Mouse (Mus musculus): ENCODE measurements around the gene Dnal1. TPM values are rescaled to one million over a fixed set of nuclear protein-coding genes. Genes with fewer than 3 reads are reported as not detected.

The Dnal1 gene
- total and polyA plus RNA-seq, 3 experiments = 1.3 to 1.7 TPM; not detected in 1

GRCm38 (mm10) chr12:84176126-84176769 is 62.1 kb downstream of the Dnal1 start (continued):
- TF ChIP-seq ELF1 (IDR thresholded peaks at IDR 0.05; ENCODE audit: low read depth, low read length) (no peak), MYC (IDR thresholded peaks at IDR 0.05; ENCODE audit: low read depth, low read length) (peak; percentile 95), ZMIZ1 (IDR thresholded peaks at IDR 0.05; ENCODE audit: low read depth, low read length) (no peak; the same call in 1 of the 2 replicates)

- Histone ChIP-seq H3K27ac (ENCODE audit: control insufficient read depth, low read depth, low read length) (peak overlapping the region; percentile 96), H3K4me1 (ENCODE audit: control insufficient read depth in 1 of 2, insufficient read depth in 2 of 2, low read length in 2 of 2) (peaks cover 49 to 67% of the 10 kb centered on the region in 2 experiments), H3K79me2 (ENCODE audit: control insufficient read depth, insufficient read depth, low read length, poor library complexity) (peaks cover 79% of the 10 kb centered on the region), H3K27me3 (ENCODE audit: control insufficient read depth in 1 of 2, insufficient read depth in 2 of 2, low read length in 2 of 2) (no peaks in the 10 kb centered on the region), H3K4me3 (ENCODE audit: control insufficient read depth in 1 of 2, insufficient read depth in 1 of 2, low read depth in 2 of 2, low read length in 2 of 2) (peak overlapping the region; percentile 21 to 41; a peak in 2 of 4 replicates), H3K36me3 (ENCODE audit: control insufficient read depth in 1 of 2, insufficient read depth in 2 of 2, low read length in 2 of 2) (peaks cover 5 to 67% of the 10 kb centered on the region in 2 experiments; a peak in 3 of 4 replicates), H3K9ac (ENCODE audit: control insufficient read depth, low read depth, low read length, poor library complexity, severe bottlenecking) (peak overlapping the region; percentile 66), H3K9me3 (replicated peaks; ENCODE audit: insufficient read depth, low read length) (no peaks in the 10 kb centered on the region)
- TF ChIP-seq ETS1 (IDR thresholded peaks at IDR 0.05; ENCODE audit: low read depth, low read length) = 0 out of 2 replicates have a peak, but pooled peaks have one; percentile 32
- TF ChIP-seq MEF2A (IDR thresholded peaks at IDR 0.05; ENCODE audit: extremely low read depth, insufficient replicate concordance, low read depth, low read length, poor library complexity, severe bottlenecking) = no peak
- TF ChIP-seq UBTF (IDR thresholded peaks at IDR 0.05; ENCODE audit: borderline replicate concordance, insufficient read depth, low read depth, low read length) = no peak
- no peak for TF ChIP-seq TCF12 (IDR thresholded peaks at IDR 0.05; ENCODE audit: low read depth, low read length)
- TF ChIP-seq MYC (IDR thresholded peaks at IDR 0.05; ENCODE audit: low read depth, low read length) = no peak
- TF ChIP-seq SMC3 (IDR thresholded peaks at IDR 0.05; ENCODE audit: low read depth, low read length) = no peak
- no peak for TF ChIP-seq GABPA (IDR thresholded peaks at IDR 0.05; ENCODE audit: low read depth, low read length)
- TF ChIP-seq HCFC1 (IDR thresholded peaks at IDR 0.05; ENCODE audit: low read depth, low read length) = no peak
- no peak for TF ChIP-seq NELFE (IDR thresholded peaks at IDR 0.05; ENCODE audit: low read depth, low read length)
- TF ChIP-seq CHD1 (IDR thresholded peaks at IDR 0.05; ENCODE audit: low read depth, low read length) = no peak
- peak; percentile 12; the same call in 1 of the 2 replicates for TF ChIP-seq TBP (IDR thresholded peaks at IDR 0.05; ENCODE audit: low read depth, low read length)
- DNase-seq (ENCODE audit: low read depth, low spot score) = peak; percentile 57
Measured at GRCm38 (mm10) chr12:84176886-84177765, 63.0 kb downstream of the Dnal1 start.

- DNase-seq (ENCODE audit: low read depth, low spot score) = no peak
- Histone ChIP-seq H3K9me3 (replicated peaks; ENCODE audit: insufficient read depth, low read length) (no peaks in the 10 kb centered on the region), H3K4me3 (ENCODE audit: control insufficient read depth in 1 of 2, insufficient read depth in 1 of 2, low read depth in 2 of 2, low read length in 2 of 2) (no peak overlapping the region), H3K4me1 (ENCODE audit: control insufficient read depth in 1 of 2, insufficient read depth in 2 of 2, low read length in 2 of 2) (peaks cover 49 to 70% of the 10 kb centered on the region in 2 experiments), H3K27ac (ENCODE audit: control insufficient read depth, low read depth, low read length) (peak overlapping the region; percentile 96), H3K27me3 (ENCODE audit: control insufficient read depth in 1 of 2, insufficient read depth in 2 of 2, low read length in 2 of 2) (no peaks in the 10 kb centered on the region), H3K79me2 (ENCODE audit: control insufficient read depth, insufficient read depth, low read length, poor library complexity) (peaks cover 78% of the 10 kb centered on the region), H3K36me3 (ENCODE audit: control insufficient read depth in 1 of 2, insufficient read depth in 2 of 2, low read length in 2 of 2) (peaks cover 5 to 67% of the 10 kb centered on the region in 2 experiments; a peak in 3 of 4 replicates), H3K9ac (ENCODE audit: control insufficient read depth, low read depth, low read length, poor library complexity, severe bottlenecking) (peak overlapping the region; percentile 5)
- TF ChIP-seq GABPA (IDR thresholded peaks at IDR 0.05; ENCODE audit: low read depth, low read length) (no peak), SIN3A (IDR thresholded peaks at IDR 0.05; ENCODE audit: low read length) (no peak), MEF2A (IDR thresholded peaks at IDR 0.05; ENCODE audit: extremely low read depth, insufficient replicate concordance, low read depth, low read length, poor library complexity, severe bottlenecking) (no peak), ZC3H11A (IDR thresholded peaks at IDR 0.05; ENCODE audit: low read depth, low read length) (no peak), ZKSCAN1 (IDR thresholded peaks at IDR 0.05; ENCODE audit: low read depth, low read length) (no peak), CHD1 (IDR thresholded peaks at IDR 0.05; ENCODE audit: low read depth, low read length) (no peak), ETS1 (IDR thresholded peaks at IDR 0.05; ENCODE audit: low read depth, low read length) (no peak), MYC (IDR thresholded peaks at IDR 0.05; ENCODE audit: low read depth, low read length) (no peak), RAD21 (IDR thresholded peaks at IDR 0.05; ENCODE audit: low read depth, low read length) (no peak), KAT2A (conservative IDR thresholded peaks at IDR 0.05; ENCODE audit: low read depth, low read length) (no peak), USF1 (IDR thresholded peaks at IDR 0.05; ENCODE audit: low read depth, low read length) (no peak), BHLHE40 (IDR thresholded peaks at IDR 0.05; ENCODE audit: borderline replicate concordance, low read depth, low read length) (no peak), MYB (IDR thresholded peaks at IDR 0.05; ENCODE audit: low read depth, low read length) (no peak), ZNF384 (IDR thresholded peaks at IDR 0.05; ENCODE audit: low read depth, low read length) (no peak), TCF12 (IDR thresholded peaks at IDR 0.05; ENCODE audit: low read depth, low read length) (no peak), NRF1 (IDR thresholded peaks at IDR 0.05; ENCODE audit: insufficient read depth, low read depth, low read length, poor library complexity, severe bottlenecking) (no peak), CTCF (IDR thresholded peaks at IDR 0.05 in 2 of 3, conservative IDR thresholded peaks at IDR 0.05 in 1 of 3; ENCODE audit: control insufficient read depth in 1 of 3, insufficient read depth in 1 of 3, low read depth in 2 of 3, low read length in 3 of 3, poor library complexity in 1 of 3, severe bottlenecking in 1 of 3) (no peak)
Measured at GRCm38 (mm10) chr12:84178052-84178451, 63.9 kb downstream of the Dnal1 start.
